Mouse (Mus musculus): ENCODE data around the gene Rims1. TPM values are rescaled to one million over a fixed set of nuclear protein-coding genes. Genes with fewer than 3 reads are reported as not detected.

The Rims1 gene
- total RNA-seq, 1 experiment from 2014 or later: 0.12 TPM

GRCm38 (mm10) chr1:22467033-22467432 lies 338.8 kb downstream of the Rims1 start:
- no peak for ATAC-seq (ENCODE audit: extremely low read depth, insufficient number of reproducible peaks, low FRiP score, poor library complexity, severe bottlenecking)

GRCm38 (mm10) chr1:22466597-22466996 lies 339.2 kb downstream of the Rims1 start:
- ATAC-seq (ENCODE audit: extremely low read depth, insufficient number of reproducible peaks, low FRiP score, poor library complexity, severe bottlenecking): no peak

DNA sequence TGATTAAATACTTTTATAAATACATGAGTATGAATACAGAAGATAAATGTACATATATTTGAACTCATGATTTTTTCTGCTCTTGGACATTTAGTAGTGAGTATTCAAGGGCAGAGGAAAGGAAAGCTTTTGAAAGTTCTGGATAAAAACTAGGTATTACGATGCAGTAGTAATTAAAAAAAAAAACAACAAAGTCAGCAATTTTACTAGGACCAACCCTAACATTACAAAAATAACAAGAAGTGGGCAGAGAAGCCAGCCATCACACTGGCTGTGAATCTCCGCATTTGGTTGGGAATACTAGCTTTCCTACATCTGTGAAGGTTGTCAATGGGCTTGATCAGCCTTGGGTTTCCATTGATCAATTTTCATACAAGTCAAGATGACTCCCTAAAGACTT lies 381.8 kb downstream of the Rims1 start:
- ATAC-seq (ENCODE audit: extremely low read depth, insufficient number of reproducible peaks, low FRiP score, poor library complexity, severe bottlenecking): no peak

DNA sequence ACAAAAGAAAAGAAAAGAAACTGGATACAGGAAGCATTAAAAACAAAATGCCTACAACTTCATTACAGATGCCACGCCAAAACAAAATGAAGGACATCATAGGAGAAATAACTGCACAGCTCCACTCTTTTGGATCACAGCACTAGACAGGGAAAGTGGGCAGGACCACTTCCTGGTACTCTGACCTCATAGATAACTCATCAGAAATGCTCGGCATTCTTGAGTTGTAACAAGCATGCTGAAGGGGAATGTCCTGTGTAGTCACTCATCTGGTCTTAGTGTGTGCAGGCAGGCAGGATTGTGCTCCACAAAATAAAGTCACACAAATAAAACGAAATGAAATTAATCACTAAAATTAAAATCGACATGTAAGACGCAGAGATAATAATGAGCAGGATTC lies 383.7 kb downstream of the Rims1 start:
- no peak for ATAC-seq (ENCODE audit: extremely low read depth, insufficient number of reproducible peaks, low FRiP score, poor library complexity, severe bottlenecking)

DNA sequence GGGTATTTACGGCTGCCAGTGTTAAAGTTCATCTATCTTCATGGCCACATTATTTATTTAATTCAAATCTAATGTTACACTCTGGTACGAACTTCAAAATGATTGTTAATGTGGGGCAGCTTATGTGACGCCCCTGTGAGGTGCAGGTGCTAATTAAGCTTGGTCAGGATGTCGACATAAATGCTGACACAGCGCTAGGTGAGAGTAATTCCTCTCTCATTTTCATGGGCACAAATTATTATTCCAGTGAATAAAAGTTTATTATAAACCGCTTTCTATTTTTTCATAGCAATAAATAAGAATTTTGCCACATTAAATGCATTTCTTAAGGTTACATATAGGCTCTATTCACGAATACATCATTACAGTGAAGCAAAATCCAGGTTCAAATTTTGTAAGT lies 395.6 kb downstream of the Rims1 start:
- ATAC-seq (ENCODE audit: extremely low read depth, insufficient number of reproducible peaks, low FRiP score, poor library complexity, severe bottlenecking): no peak

- ATAC-seq (ENCODE audit: extremely low read depth, insufficient number of reproducible peaks, low FRiP score, poor library complexity, severe bottlenecking): no peak
Observed at GRCm38 (mm10) chr1:22386361-22386760, 419.4 kb downstream of the Rims1 start.

GRCm38 (mm10) chr1:22377652-22378051 lies 428.1 kb downstream of the Rims1 start:
- no peak for ATAC-seq (ENCODE audit: extremely low read depth, insufficient number of reproducible peaks, low FRiP score, poor library complexity, severe bottlenecking)

- no peak for ATAC-seq (ENCODE audit: extremely low read depth, insufficient number of reproducible peaks, low FRiP score, poor library complexity, severe bottlenecking)
Observed at GRCm38 (mm10) chr1:22377062-22377461, 428.7 kb downstream of the Rims1 start.

DNA sequence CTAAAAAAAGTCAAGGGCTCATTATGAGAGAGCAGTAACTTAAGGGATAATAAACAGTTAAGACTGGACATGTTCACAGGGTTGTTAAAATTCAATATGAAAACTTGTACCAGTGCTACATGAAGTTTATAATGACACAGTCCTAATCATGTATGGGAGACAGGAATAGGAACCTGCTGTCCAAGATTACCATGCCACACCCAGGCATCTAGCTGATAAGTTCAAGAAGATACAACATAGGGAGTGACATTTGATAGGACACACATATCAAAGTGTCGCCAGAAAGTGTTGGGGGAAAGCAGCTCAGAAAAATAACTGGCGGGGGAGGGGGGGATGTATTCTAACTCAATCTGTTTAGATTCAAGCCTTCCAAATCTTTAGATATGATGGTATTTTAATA lies 449.6 kb downstream of the Rims1 start:
- ATAC-seq (ENCODE audit: extremely low read depth, insufficient number of reproducible peaks, low FRiP score, poor library complexity, severe bottlenecking): no peak

DNA sequence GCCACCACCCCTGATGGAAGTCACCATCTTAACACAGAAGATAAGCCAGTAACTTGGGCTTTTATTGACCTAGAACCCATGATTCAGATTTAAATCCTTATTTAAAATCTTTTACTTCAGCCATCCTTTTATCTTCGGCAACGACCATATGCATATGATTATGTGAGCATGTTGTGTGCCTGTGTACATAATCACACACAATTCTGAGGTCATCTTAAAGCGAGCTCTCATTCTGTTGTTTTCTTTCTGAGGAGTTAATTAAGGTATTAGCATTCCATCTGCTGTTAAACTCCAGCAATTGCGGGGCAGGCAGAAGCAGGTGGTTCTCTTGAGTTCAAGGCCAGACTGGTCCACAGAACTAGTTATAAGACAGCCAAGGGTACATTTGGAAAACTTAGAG lies 452.1 kb downstream of the Rims1 start:
- no peak for ATAC-seq (ENCODE audit: extremely low read depth, insufficient number of reproducible peaks, low FRiP score, poor library complexity, severe bottlenecking)

GRCm38 (mm10) chr1:22338914-22339313 lies 466.9 kb downstream of the Rims1 start:
- ATAC-seq (ENCODE audit: extremely low read depth, insufficient number of reproducible peaks, low FRiP score, poor library complexity, severe bottlenecking): no peak

GRCm38 (mm10) chr1:22320941-22321676 lies 484.7 kb downstream of the Rims1 start:
- no peak for ATAC-seq (ENCODE audit: extremely low read depth, insufficient number of reproducible peaks, low FRiP score, poor library complexity, severe bottlenecking)

DNA sequence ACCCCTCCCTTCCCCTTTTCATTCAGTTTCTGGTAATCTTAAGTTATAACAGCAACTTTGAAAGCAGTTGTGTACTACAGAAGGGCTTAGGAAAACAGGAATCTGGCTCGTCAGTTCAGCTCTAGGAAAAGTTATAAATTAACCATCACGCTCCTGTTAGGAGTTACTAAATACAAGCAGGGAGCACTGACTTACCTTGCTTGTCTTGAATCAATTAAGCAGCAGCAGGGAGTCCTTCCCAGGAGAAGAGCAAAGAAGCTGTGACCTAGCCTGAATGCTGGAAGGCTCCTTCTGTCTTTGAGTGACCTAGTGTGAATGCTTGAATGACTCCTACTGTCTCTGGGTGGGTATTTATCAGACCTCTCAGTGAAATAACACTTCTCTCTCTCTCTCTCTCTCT lies 490.3 kb downstream of the Rims1 start:
- ATAC-seq (ENCODE audit: extremely low read depth, insufficient number of reproducible peaks, low FRiP score, poor library complexity, severe bottlenecking): no peak

DNA sequence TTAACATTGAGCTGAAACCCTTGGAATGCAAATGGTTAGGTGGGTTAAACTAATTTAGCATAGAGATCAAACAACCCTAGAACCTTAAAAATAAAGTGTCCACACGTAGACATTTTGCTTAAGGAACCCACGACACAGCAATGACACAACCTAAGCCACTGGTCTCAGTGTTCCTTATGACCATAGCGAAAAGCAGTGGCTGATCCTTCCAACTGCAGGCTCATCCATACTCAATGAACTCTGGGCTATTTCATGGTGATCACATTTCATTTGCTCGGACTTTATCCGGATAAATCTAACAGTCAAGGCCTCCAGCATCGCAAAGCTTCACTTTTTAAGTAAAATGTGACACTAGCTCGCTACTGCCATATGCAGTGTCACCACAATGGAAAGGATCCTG lies 494.3 kb downstream of the Rims1 start:
- ATAC-seq (ENCODE audit: extremely low read depth, insufficient number of reproducible peaks, low FRiP score, poor library complexity, severe bottlenecking): no peak

DNA sequence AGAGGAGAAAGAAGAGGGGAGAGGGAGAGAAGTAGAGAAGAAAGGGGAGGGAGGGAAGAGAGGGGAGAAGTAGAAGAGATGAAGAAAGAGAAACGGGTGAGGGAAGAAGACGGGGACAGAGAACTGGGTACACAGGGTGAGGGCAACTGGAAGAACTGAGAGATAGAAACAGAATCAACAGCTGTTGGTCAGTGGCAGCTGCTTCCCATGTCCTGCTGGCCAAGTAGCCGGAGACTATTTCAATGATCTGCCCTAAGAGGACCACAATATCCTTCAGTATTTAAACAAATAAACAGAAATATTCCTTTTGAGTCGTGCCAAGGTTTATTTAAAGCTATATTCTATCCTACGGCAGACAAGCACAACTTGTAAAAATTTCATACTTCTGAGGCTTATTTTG lies 499.3 kb downstream of the Rims1 start:
- ATAC-seq (ENCODE audit: extremely low read depth, insufficient number of reproducible peaks, low FRiP score, poor library complexity, severe bottlenecking): no peak

GRCm38 (mm10) chr1:22305932-22306331 lies 499.9 kb downstream of the Rims1 start:
- ATAC-seq (ENCODE audit: extremely low read depth, insufficient number of reproducible peaks, low FRiP score, poor library complexity, severe bottlenecking): no peak

GRCm38 (mm10) chr1:22293953-22294352 lies 511.8 kb downstream of the Rims1 start:
- no peak for ATAC-seq (ENCODE audit: extremely low read depth, insufficient number of reproducible peaks, low FRiP score, poor library complexity, severe bottlenecking)

DNA sequence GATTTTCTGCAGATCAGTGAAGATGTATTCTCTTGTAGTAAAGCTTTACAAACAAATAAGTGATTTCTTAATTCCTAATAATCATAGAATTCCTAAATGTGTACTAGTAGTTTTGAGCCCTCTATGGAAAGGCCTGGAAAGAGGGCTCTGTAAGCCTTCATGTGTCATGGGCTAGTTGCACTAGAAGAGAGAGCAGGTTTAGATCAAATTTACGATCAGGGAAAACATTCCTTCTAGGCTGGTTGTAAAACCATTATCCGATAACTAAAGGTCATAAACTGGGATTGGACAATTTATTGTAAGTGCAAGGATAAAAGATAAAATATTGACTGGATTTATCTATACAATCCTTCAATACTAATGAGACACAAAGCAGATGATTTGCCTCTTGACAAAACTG lies 512.5 kb downstream of the Rims1 start:
- ATAC-seq (ENCODE audit: extremely low read depth, insufficient number of reproducible peaks, low FRiP score, poor library complexity, severe bottlenecking): no peak

- no peak for ATAC-seq (ENCODE audit: extremely low read depth, insufficient number of reproducible peaks, low FRiP score, poor library complexity, severe bottlenecking)
Observed at GRCm38 (mm10) chr1:22286807-22287206, 519.0 kb downstream of the Rims1 start.

- ATAC-seq (ENCODE audit: extremely low read depth, insufficient number of reproducible peaks, low FRiP score, poor library complexity, severe bottlenecking): no peak
Observed at GRCm38 (mm10) chr1:22279954-22280353, 525.8 kb downstream of the Rims1 start.

DNA sequence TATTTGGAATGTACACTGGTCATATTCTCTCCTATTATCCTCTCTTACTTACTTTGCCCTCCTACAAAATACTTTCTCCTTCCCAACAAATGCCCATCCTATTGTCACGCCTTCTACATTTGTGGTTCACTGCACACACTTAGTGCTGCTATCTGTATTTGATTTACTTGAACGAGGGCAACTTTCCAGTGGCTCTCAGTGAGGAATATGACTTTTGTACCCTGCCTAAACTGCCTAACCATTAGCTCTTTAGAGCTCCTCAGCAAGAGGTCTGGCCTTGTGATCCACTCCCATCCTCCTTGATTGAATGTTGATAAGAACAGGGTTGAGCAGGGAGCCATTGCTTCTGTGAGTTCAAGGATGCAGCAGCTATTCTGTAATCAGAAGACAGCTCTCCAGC lies 531.7 kb downstream of the Rims1 start:
- no peak for ATAC-seq (ENCODE audit: extremely low read depth, insufficient number of reproducible peaks, low FRiP score, poor library complexity, severe bottlenecking)

Measured in neutrophil, adult 5-6 weeks (primary cell).